Mouse (Mus musculus): ENCODE measurements around the gene Trim13. TPM values are rescaled to one million over a fixed set of nuclear protein-coding genes. Genes with fewer than 3 reads are reported as not detected.

The Trim13 gene
- polyA plus RNA-seq, 2 experiments, result 2.7 to 4.3 TPM

DNA sequence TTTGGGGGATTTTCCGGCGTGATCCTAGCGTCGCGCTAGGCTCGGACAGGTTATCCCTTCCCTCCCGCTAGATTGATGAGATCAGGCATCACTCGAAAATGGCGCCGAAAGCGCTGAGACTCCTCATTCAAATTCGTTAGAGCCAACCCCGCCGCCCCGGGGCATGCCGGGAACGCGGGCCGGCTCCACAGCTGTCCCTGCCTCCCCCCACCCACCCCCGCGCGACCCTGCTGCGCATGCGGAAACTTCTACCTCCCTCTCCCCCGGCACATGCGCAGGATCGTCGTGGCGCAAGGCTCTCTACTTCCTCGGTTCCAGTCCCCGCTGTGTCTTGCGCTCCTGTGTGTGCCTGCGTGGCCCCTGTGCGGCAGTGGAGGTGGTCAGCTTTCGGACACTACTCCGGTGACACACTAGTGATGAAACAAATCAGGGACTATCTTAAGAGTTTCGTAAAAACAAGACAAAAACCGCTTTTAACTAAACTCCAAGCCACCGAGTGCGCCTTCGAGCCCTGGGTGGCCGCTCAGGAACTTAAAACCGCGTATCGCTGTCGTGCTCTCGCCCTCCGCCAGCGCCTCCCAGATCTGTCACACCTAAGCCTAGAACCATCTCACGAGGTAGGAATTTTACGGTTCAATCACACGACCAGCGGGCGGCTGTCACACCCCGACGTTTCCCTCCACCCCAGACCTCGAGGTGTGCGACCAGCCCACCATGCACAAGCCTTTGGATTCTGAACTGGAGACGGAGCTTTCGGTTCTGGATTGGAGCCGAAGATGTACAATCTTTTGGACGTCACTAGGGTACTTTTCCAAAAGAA is 50.8 kb downstream of the Trim13 start:
- H3K9me3 ChIP-seq (ENCODE audit: control insufficient read depth, low read length), result no peaks in the 10 kb centered on the region
- WGBS (ENCODE audit: insufficient replicate concordance), result under 1% methylated on average over 62 of the region's 62 CpGs

DNA sequence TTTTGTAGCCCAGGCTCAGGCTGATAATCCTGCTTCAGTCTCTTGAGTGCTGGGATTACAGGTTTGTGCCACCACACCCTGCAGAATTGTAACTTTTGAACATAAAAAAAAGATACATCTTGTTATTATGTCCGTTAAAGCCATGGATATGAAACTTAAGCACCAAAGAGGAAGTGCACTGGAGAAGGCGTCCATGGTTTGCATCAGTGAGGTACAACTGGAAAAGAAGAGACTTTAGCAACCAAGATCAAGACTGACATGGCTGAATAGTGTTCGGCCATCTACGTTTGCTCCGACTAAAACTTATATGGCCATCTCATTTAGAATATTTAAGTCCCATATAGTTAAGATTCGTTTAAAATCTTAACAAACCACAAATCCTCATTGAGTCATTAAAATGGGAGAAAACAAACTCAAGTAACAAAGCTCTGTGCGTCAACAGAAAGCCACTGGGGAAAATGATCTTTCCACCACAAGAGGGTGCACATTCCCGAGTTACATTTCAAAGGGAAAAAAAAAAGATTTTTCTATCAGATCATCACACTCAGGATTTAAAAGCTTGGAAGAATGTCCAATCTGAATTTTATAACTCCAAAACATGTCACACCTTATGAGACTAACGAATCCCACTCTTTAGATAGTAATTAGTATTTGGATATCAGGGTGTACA is 52.4 kb downstream of the Trim13 start:
- Histone ChIP-seq H3K4me3 (ENCODE audit: insufficient read depth in 1 of 2, low read depth in 2 of 2, low read length in 2 of 2) (peak overlapping the region in 1 of 2 experiments; percentile 87; a peak in 2 of 4 replicates), H3K9ac (replicated peaks) (peak overlapping the region; percentile 99), H3K36me3 (replicated peaks; ENCODE audit: control insufficient read depth, insufficient read depth, low read depth) (no peaks in the 10 kb centered on the region), H3K4me2 (ENCODE audit: low read depth) (peak overlapping the region; percentile 71), H3K27me3 (ENCODE audit: control insufficient read depth, insufficient read depth, low read length) (no peaks in the 10 kb centered on the region), H3K27ac (peak overlapping the region; percentile 78), H3K9me3 (ENCODE audit: control insufficient read depth, low read length) (no peaks in the 10 kb centered on the region), H3K4me1 (replicated peaks; ENCODE audit: control insufficient read depth in 2 of 2, insufficient read depth in 2 of 2, low read length in 1 of 2) (peaks cover 18 to 28% of the 10 kb centered on the region in 2 experiments)
- WGBS (ENCODE audit: insufficient replicate concordance), result 26% methylated on average over 9 of the region's 9 CpGs
- DNase-seq (ENCODE audit: low read depth in 3 of 3, low spot score in 3 of 3), result peak in 1 of 3 experiments; percentile 56
- TF ChIP-seq CTCF (IDR thresholded peaks at IDR 0.05; ENCODE audit: low read depth) (peak; percentile 57; the same call in 1 of the 2 replicates), EP300 (IDR thresholded peaks at IDR 0.05; ENCODE audit: low read depth) (no peak)
- no peak for ATAC-seq (ENCODE audit: insufficient read depth)

More for the DNA sequence above, 50.8 kb downstream of the Trim13 start:
- TF ChIP-seq CTCF (IDR thresholded peaks at IDR 0.05; ENCODE audit: low read depth) (peak; percentile 10; the same call in 1 of the 2 replicates), EP300 (IDR thresholded peaks at IDR 0.05; ENCODE audit: low read depth) (peak; percentile 24; the same call in 1 of the 2 replicates)
- peak overlapping the region; percentile 99 for H3K9ac ChIP-seq (replicated peaks)
- H3K27ac ChIP-seq, result peak overlapping the region; percentile 78
- ATAC-seq (ENCODE audit: insufficient read depth), result peak; percentile 89
- peak overlapping the region; percentile 87 to 93 for H3K4me3 ChIP-seq (ENCODE audit: insufficient read depth in 1 of 2, low read depth in 2 of 2, low read length in 2 of 2)
- DNase-seq (ENCODE audit: low read depth in 3 of 3, low spot score in 3 of 3), result peak; percentile 94
- peak overlapping the region; percentile 71 for H3K4me2 ChIP-seq (ENCODE audit: low read depth)
- H3K36me3 ChIP-seq (replicated peaks; ENCODE audit: control insufficient read depth, insufficient read depth, low read depth), result no peaks in the 10 kb centered on the region
- H3K27me3 ChIP-seq (ENCODE audit: control insufficient read depth, insufficient read depth, low read length), result no peaks in the 10 kb centered on the region
- peaks cover 9 to 14% of the 10 kb centered on the region in 2 experiments for H3K4me1 ChIP-seq (replicated peaks; ENCODE audit: control insufficient read depth in 2 of 2, insufficient read depth in 2 of 2, low read length in 1 of 2)

MicroRNA genes within 50 kb of the gene (microRNA counts, 519-probe panel; counts per million panel counts)
- microRNA mmu-miR-15a (9,562 counts per million, percentile 97 among the panel's probes with 10 or more counts), microRNA mmu-miR-16 (10,541 counts per million, percentile 99 among the panel's probes with 10 or more counts)

Small RNA genes within 50 kb of the gene (microRNA-seq; reads per million reads assigned to microRNA genes)
- gene Mir15a (19,660 reads per million, percentile 96 among the genes with 10 or more reads in this experiment), gene Mir16-1 (9,447 reads per million, percentile 92 among the genes with 10 or more reads in this experiment)

Other genes with a start within 250 kb of the Trim13 start
- 0.90 and 1.1 TPM in 2 replicates for gene Ebpl, start 237.8 kb upstream of the Trim13 start, polyA plus RNA-seq (2012; rRNA removed)
- gene Ebpl, start 237.8 kb upstream of the Trim13 start, polyA plus RNA-seq (2014; fragmentation: Nextera tagmentation; extraction: Ambion mirVana), result 4.7 and 4.9 TPM in 2 replicates
- gene Kpna3, start 158.4 kb upstream of the Trim13 start, polyA plus RNA-seq (2012; rRNA removed), result 8.8 and 13.4 TPM in 2 replicates
- gene Kpna3, start 158.4 kb upstream of the Trim13 start, polyA plus RNA-seq (2014; fragmentation: Nextera tagmentation; extraction: Ambion mirVana), result 27.7 and 31.0 TPM in 2 replicates
- 2.4 and 4.5 TPM in 2 replicates for gene Spryd7, start 41.4 kb upstream of the Trim13 start, polyA plus RNA-seq (2012; rRNA removed)
- gene Spryd7, start 41.4 kb upstream of the Trim13 start, polyA plus RNA-seq (2014; fragmentation: Nextera tagmentation; extraction: Ambion mirVana), result 8.3 and 10.1 TPM in 2 replicates
- 0.08 and 0.13 TPM in 2 replicates for gene Kcnrg, start 9.2 kb downstream of the Trim13 start, polyA plus RNA-seq (2012; rRNA removed)
- 0.19 and 0.25 TPM in 2 replicates for gene Kcnrg, start 9.2 kb downstream of the Trim13 start, polyA plus RNA-seq (2014; fragmentation: Nextera tagmentation; extraction: Ambion mirVana)

All from liver, embryonic 14.5 days (tissue).